Mouse (Mus musculus): ENCODE results near the gene RPS10-NUDT3.

DNA sequence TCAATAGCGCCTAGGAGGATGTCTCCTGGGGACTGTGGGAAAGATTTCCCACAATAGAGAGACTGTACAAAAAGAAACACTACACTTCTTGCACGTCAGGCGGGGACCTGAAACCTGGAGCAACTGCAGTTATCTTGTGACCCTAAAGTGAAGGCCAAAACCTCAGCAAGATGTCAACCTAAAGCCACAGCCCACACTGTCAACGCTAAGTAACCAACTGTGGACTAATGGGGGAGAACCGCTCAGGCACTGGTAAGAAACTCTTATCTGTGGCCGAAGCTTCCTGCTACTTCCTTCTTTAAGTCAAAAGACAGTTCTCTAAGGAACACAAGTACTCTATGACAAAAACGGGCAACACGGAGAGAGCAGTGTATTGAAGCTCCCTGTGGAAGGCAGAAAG, 46.8 kb downstream of the RPS10-NUDT3 start:
- no peak for TF ChIP-seq CTCF (IDR thresholded peaks at IDR 0.05; ENCODE audit: borderline replicate concordance, extremely low read depth, insufficient read depth, insufficient read length)
- no peak for TF ChIP-seq POLR2A (IDR thresholded peaks at IDR 0.05; ENCODE audit: borderline replicate concordance, extremely low read depth, insufficient read depth, insufficient read length, poor library complexity, severe bottlenecking)
